Mouse (Mus musculus) stomach, adult 2 months (tissue): ENCODE results near the gene Rnls. TPM values are rescaled to one million over a fixed set of nuclear protein-coding genes. Genes with fewer than 3 reads are reported as not detected.

Source experiments
- polyA plus RNA-seq: library from polyadenylated mRNA; depleted of rRNA; stranded (reverse); fragments of >200 nt; gene quantifications from 2 replicates; pipeline ENCODE4 v1.2.3, GENCODE M21; 2012; rRNA removed

The Rnls gene
- 0.29 and 0.56 TPM in 2 replicates for polyA plus RNA-seq

GRCm38 (mm10) chr19:33391651-33392382, at the start of gene Rnls:
Gene Rnls (minus strand): TSS chr19:33392295.

Other genes with a start within 250 kb of the Rnls start
- gene Lipo4, start 125.5 kb upstream of the Rnls start, polyA plus RNA-seq: not detected in 2 replicates
- not detected in 2 replicates for gene Gm8978, start 233.0 kb upstream of the Rnls start, polyA plus RNA-seq